Mouse (Mus musculus) left cerebral cortex, adult 2 months (tissue): ENCODE results near the gene Dmwd. TPM values are rescaled to one million over a fixed set of nuclear protein-coding genes. Genes with fewer than 3 reads are reported as not detected.

ENCODE experiments used
- DNase-seq, 2 experiments: peaks; one replicate each; pipeline ENCODE4 v3.0.0; 2021 to 2022; ENCODE audit warnings: low spot score in 2 of 2, mixed read lengths in 1 of 2; ENCODE audit errors: extremely low spot score in 1 of 2
- H3K27ac ChIP-seq: fragments of 200-600 bp; 2 replicates; pipeline ENCODE4 v1.8.1; 2022
- H3K4me3 ChIP-seq: fragments of 200-600 bp; 2 replicates; pipeline ENCODE4 v1.8.1; 2022
- CTCF ChIP-seq: fragments of 200-600 bp; IDR thresholded peaks from 2 replicates; pipeline ENCODE4 v1.8.1; 2022; ENCODE audit warnings: antibody characterized with exemption, mild to moderate bottlenecking, moderate library complexity
- intact Hi-C: fragments of 180-260 bp; cut with DNase I; formaldehyde crosslinking; loops from one replicate; pipeline ENCODE4 v1.15.1; 2025
- total RNA-seq, 2 experiments: library from RNA; stranded (reverse); gene quantifications; 2 replicates each; pipeline ENCODE4 v1.2.3; 2021

Dmwd gene
- total RNA-seq, 2 experiments from 2014 or later, result 141 to 143 TPM

DNA sequence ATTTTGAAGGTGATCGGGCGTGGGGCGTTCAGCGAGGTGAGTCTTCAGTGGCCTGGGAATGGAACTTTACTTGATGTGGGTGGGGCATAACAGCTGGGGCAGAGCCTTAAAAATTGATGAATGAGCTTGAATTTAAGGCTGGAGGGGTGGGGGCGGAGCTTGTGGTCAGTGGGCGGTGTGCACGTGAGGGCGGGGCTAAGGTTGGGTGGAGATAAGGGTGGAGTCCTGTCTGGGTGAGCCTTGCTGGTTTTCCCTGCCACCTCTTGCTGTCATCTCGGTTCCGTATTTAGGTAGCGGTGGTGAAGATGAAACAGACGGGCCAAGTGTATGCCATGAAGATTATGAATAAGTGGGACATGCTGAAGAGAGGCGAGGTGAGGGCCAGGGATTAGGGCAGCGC, 10.0 kb downstream of the Dmwd start:
- intact Hi-C loops, result no loop called here
- Histone ChIP-seq H3K27ac (no peak overlapping the region), H3K4me3 (no peak overlapping the region)
- TF ChIP-seq CTCF, result no peak
- DNase-seq, result no peak

DNA sequence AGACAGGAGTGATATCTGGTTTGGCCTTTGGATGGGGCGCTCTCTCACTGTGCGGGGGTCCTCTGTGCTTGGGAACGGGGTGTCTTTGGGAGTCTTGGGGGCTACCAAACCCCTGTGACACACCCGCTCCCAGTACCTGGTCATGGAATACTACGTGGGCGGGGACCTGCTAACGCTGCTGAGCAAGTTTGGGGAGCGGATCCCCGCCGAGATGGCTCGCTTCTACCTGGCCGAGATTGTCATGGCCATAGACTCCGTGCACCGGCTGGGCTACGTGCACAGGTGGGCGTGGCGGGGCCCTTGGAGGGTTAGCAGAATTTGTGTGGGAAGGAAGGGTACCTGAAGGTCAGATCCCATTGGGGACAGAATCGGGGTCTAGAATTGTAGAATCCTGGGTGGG, 10.7 kb downstream of the Dmwd start:
- Histone ChIP-seq H3K27ac (no peak overlapping the region), H3K4me3 (no peak overlapping the region)
- no peak for DNase-seq
- intact Hi-C loops, result no loop called here
- TF ChIP-seq CTCF, result no peak

DNA sequence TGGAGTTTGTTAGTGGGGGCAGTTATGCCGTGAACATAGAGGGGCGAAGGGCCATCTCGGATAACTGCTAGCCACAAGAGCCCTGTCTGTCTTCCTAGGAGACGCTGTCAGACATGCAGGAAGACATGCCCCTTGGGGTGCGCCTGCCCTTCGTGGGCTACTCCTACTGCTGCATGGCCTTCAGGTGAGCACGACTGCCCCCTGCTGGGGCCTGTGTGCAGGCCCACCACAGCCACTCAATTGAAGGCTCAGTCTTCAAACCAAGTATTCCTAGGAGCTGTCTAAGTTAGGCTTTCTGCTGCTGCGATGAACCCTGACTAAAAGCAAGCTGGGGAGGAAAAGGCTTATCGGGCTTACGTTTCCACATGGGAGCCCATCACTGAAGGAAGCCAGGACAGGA, 12.8 kb downstream of the Dmwd start:
- Histone ChIP-seq H3K4me3 (no peak overlapping the region), H3K27ac (no peak overlapping the region)
- peak; percentile 81 for TF ChIP-seq CTCF
- intact Hi-C loops, result no loop called here
- peak in 1 of 2 experiments; percentile 55 for DNase-seq

DNA sequence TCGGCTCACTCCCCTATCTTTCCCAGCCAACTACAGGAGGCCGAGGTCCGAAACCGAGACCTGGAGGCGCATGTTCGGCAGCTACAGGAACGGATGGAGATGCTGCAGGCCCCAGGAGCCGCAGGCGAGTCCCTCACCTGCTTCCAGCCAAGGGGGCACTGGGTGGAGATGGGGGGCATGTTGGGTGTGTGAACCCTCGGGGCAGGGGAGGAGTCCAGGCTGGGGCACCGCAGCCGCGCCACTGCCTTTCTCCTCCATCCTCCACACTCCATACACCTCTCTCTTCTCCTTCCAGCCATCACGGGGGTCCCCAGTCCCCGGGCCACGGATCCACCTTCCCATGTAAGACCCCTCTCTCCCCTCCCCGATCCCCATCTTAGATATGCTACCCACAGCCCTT, 15.9 kb downstream of the Dmwd start:
- Histone ChIP-seq H3K4me3 (no peak overlapping the region), H3K27ac (no peak overlapping the region)
- no peak for TF ChIP-seq CTCF
- DNase-seq, result no peak
- intact Hi-C loops, result loop anchor here (2.0 kb wide), 2 partner anchors 15 to 23 kb away; partner anchors contain the start of gene Dmwd

DNA sequence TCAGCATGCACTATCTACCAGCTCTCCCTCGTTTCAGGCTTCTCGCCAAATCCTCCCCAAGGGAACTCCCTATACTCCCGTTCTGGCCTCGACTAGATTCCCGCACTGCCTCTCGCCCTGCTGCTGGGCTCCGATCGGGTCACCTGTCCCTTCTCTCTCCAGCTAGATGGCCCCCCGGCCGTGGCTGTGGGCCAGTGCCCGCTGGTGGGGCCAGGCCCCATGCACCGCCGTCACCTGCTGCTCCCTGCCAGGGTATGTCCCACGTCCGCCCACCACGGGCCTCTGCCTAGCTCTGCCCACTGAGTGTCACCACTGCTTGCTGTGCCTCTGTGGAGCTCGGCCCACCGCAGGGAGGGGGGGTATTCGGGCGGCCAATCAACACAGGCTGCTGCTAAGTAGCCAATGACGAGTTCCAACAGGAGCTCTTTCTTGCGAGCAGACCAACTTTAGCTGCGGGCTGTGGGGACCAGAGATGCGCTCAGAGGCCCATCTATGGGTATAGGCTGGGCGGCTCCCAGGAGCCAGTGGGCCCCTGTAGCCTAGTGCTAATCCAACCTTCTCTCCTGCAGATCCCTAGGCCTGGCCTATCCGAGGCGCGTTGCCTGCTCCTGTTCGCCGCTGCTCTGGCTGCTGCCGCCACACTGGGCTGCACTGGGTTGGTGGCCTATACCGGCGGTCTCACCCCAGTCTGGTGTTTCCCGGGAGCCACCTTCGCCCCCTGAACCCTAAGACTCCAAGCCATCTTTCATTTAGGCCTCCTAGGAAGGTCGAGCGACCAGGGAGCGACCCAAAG, 16.6 kb downstream of the Dmwd start:
- Histone ChIP-seq H3K27ac (no peak overlapping the region), H3K4me3 (no peak overlapping the region)
- no peak for TF ChIP-seq CTCF
- no peak for DNase-seq
- intact Hi-C loops, result loop anchor here (2.0 kb wide), 2 partner anchors 16 to 24 kb away; partner anchors contain the start of gene Dmwd

DNA sequence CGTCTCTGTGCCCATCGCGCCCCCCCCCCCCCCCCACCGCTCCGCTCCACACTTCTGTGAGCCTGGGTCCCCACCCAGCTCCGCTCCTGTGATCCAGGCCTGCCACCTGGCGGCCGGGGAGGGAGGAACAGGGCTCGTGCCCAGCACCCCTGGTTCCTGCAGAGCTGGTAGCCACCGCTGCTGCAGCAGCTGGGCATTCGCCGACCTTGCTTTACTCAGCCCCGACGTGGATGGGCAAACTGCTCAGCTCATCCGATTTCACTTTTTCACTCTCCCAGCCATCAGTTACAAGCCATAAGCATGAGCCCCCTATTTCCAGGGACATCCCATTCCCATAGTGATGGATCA, 17.1 kb downstream of the Dmwd start:
- H3K4me3 ChIP-seq, result peak overlapping the region; percentile 23
- H3K27ac ChIP-seq, result no peak overlapping the region
- peak; percentile 73 for TF ChIP-seq CTCF
- DNase-seq, result peak; percentile 76 to 78
- intact Hi-C loops, result loop anchor here (2.0 kb wide), 2 partner anchors 16 to 24 kb away; partner anchors contain the start of gene Dmwd

DNA sequence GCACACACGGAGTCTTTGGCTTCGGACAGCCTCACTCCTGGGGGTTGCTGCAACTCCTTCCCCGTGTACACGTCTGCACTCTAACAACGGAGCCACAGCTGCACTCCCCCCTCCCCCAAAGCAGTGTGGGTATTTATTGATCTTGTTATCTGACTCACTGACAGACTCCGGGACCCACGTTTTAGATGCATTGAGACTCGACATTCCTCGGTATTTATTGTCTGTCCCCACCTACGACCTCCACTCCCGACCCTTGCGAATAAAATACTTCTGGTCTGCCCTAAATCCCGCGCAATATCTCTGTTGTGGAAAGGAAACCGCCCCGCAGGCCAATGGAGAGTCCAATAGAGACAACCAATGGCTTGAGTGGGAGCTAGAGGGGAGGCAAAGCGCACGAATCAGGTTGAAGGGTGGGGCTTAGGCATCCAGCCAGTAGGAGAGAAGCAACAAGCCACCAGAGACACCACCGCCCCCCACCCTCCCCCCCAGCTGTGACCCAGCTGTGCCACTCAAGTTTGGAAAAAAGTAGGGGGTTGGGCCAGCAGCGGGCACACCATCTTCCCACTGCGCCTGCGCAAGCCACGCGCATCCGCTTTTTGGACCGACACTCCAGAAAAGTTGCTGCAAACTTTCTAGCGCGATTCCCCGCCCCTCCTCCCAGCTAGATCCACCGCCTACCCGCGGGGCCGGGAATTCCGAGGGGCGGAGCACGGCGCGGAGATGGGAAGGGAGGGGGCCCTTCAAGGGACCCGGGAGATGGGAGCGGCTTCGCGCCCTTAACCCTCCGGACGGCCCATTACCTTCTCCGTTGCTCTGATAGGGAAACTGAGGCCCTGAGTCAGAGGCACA, 17.7 kb downstream of the Dmwd start:
- intact Hi-C loops, result loop anchor here (2.0 kb wide), 2 partner anchors 17 to 25 kb away; partner anchors contain the start of gene Dmwd
- TF ChIP-seq CTCF, result no peak
- DNase-seq, result peak; percentile 78 to 87
- Histone ChIP-seq H3K4me3 (peak overlapping the region; percentile 57), H3K27ac (peak overlapping the region; percentile 16; the same call in 1 of the 2 replicates)

DNA sequence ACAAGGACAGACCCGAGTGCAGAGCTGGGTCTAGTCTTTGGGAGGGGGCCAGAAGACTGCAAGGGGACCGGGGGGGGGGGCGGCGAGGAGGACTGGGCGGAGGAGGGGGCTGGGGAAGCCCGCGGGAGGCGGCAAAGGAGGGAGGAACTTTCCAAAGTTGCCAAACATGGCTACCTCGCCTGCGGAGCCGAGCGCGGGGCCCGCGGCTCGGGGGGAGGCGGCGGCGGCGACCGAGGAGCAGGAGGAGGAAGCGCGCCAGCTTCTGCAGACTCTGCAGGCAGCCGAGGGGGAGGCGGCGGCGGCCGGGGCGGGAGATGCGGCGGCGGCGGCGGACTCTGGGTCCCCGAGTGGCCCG, 18.4 kb downstream of the Dmwd start, which contains the start of gene Six5:
Gene Six5 (plus strand): TSS at position 124 of the 355 bp plus-strand sequence.
- no peak for DNase-seq
- peak within 1 kb of the TSS; percentile 45; the same call in 1 of the 2 replicates for H3K27ac ChIP-seq
- intact Hi-C loops, result no loop called here
- TF ChIP-seq CTCF, result no peak
- H3K4me3 ChIP-seq, result peak within 1 kb of the TSS; percentile 57

DNA sequence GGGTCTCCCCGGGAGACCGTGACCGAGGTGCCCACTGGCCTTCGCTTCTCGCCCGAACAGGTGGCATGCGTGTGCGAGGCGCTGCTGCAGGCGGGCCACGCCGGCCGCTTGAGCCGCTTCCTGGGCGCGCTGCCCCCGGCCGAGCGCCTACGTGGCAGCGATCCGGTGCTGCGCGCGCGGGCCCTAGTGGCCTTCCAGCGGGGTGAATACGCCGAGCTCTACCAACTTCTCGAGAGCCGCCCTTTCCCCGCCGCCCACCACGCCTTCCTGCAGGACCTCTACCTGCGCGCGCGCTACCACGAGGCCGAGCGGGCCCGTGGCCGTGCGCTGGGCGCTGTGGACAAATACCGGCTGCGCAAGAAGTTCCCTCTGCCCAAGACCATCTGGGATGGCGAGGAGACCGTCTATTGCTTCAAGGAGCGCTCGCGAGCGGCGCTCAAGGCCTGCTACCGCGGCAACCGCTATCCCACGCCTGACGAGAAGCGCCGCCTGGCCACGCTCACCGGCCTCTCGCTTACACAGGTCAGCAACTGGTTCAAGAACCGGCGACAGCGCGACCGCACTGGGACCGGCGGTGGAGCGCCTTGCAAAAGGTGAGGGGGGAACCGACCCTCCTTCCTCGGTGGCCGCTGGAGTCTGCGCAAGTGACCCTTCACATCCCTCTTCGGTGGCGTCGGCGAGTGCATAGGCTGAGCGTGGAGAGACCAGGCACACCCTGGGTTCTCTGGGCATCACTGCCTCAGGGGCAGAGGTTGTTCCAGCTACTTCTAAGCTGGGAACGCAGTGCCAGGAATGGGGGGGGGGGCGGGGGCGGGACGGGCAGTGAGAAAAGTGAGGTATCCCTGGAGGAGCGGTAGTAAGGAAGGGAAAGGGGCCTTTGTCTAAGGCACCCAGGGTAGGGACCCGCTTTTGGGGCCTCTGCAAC, 19.1 kb downstream of the Dmwd start:
- TF ChIP-seq CTCF, result no peak
- DNase-seq, result no peak
- H3K4me3 ChIP-seq, result peak overlapping the region; percentile 57
- intact Hi-C loops, result no loop called here
- H3K27ac ChIP-seq, result peak overlapping the region; percentile 45; the same call in 1 of the 2 replicates

DNA sequence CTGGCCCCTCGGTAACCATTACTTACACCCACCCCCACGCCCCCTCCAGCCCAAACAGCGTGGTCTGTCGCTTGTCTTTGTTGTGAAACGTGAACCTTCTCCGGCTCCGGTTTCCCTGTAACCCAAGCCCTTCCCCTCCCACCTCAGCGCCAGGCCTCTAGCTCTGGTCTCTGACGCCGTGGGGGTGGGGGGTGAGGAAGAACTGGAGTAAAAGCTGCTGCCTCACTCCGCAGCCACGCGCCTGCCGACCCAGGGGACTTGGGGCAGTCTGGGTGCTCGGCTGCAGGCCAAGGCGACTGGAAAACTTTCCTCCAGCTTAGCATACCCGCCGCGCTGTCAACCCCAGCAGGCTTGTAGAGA, 19.7 kb downstream of the Dmwd start:
- DNase-seq, result no peak
- Histone ChIP-seq H3K4me3 (no peak overlapping the region; the same call in 1 of the 2 replicates), H3K27ac (no peak overlapping the region)
- no peak for TF ChIP-seq CTCF
- intact Hi-C loops, result no loop called here

DNA sequence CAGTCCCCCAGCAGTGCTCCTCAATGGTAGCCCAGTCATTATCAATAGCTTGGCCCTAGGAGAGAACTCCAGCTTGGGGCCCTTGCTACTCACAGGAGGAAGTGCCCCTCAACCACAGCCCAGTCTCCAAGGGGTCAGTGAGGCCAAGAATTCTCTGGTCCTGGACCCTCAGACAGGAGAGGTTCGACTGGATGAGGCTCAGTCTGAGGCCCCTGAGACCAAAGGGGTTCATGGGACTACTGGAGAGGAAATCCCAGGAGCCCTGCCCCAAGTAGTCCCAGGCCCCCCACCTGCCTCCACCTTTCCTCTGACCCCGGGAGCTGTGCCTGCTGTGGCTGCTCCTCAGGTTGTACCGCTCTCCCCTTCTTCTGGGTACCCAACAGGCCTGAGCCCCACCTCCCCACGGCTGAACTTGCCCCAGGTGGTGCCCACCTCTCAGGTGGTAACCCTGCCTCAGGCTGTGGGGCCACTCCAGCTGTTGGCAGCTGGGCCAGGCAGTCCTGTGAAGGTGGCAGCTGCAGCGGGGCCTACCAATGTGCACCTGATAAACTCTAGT, 20.5 kb downstream of the Dmwd start:
- Histone ChIP-seq H3K4me3 (no peak overlapping the region), H3K27ac (no peak overlapping the region)
- intact Hi-C loops, result no loop called here
- DNase-seq, result no peak
- TF ChIP-seq CTCF, result no peak
